Mouse (Mus musculus) frontal cortex, postnatal 10 days (tissue): Measurements from ENCODE around the gene Mllt10.
A peak's percentile ranks its signal among the peaks of the same experiment; 100 is the strongest.

Experiments
- DNase-seq, 2 experiments: peaks; one replicate each; pipeline ENCODE4 v3.0.0; 2022; ENCODE audit warnings: low spot score in 2 of 2, mixed read lengths in 1 of 2

The Mllt10 gene

DNA sequence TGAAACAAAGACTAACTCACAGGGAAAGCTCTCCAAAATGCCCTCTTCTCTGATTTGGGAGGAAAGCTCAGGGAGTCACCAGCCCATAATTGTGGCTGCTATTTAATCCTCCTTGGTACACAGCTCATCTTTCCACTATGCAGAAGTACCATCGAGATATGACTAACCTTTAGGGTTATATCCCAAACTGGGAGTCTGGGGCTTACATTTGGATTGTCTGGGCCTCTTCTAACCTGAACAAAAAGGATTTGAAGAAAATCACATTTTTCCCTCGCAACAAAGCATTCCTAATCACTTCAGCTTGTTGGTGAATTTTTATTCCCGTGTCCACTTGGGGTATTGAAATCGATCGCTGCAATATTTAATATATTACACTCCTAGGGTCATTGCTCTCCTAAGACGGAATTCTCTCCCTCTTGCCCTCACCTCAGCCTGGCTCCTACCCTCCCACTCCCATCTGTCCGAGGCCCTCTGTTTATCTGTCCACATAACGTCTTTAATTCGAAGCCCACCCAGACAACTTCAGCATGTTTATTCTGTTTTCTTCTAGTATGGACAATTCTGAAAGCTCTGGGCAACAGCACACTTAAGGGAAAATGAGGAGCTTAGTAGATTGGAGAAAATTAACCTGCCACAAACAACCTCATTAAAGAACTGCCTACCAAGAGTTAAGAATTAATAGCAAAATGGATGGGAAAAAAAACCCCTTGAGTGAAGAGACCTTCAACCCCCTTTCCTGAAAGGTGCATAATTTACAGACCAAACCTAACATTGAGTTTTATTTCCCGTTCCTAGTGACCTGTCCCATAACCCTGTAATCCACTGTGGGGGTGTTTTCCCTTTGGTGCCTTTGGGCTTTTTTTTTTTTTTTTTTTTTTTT, 20.4 kb upstream of the Mllt10 start:
- DNase-seq = no peak

DNA sequence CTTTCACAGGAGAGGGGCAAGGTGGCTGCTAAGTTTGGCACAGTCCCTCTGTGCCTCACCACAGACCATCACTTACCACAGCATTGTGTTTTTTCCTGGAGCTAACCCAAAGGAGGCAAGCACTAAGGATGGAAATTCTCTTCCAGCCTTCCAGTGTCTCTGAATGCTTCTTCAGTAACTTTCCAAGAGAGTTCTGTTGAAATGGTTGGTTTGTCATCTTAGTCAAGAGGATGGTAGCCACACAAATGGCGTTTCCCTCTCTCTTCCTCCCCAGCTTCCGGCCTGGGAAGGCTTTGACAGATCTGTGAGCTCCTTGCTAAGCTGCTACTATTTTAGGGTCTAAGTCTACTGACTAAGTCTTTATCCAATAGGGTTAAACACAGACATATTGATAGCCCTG, 17.5 kb upstream of the Mllt10 start, which contains the start of gene A930004D18Rik:
Gene A930004D18Rik, minus strand, starts transcription at position 247 of the 400 bp plus-strand sequence.
- DNase-seq = no peak

DNA sequence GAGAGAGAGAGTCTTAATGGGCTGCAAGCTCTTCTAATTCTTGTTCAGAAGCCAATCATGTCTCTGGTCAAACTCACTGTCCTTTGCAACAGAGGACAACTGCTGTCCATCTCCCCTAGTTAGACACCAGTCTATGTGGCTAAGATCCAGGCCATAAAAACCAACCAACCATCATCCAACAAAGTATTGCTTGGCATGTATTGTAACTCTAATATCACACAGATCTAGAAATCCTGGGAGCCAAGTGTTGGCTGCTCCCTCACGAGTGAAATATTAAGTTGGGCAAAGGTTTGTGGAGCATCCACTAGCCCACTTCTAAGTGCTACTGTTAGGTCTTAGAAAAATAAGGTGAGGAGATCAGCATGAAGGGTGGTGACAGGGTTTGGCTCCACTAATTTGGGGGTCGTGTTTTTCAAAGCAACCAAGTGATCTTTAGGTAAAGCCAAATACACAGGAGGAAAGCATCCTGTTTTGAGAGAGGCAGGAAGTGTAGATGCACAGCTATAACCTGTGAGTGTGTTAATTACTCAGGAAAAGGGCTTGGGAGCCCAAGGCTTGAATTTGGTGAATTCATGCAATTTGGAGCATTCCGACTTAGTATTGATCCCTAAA, 16.8 kb upstream of the Mllt10 start:
- DNase-seq = no peak

DNA sequence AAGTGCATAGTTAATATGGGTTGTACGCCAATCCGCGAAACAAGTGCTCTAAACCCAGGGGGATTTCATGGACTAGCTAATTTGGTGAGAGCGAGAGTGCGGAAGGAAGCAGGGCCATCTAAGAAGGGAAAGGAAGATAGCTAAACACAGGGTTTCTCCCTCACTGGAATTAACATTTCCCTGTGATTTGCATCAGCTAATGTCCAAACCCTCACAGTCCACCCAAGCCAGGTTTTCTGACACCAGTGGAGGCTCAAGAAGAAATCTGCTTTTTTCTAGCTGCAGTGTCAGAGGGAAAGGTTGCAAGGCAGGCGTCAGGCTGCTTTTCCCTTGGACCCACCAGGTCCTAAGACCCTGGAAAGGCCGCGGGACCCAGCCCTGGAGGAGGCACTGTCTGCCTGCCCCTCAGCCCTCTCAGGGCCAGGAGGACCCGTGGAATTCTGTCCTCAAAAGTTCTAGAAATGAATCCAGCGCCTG, 16.1 kb upstream of the Mllt10 start:
- no peak for DNase-seq

DNA sequence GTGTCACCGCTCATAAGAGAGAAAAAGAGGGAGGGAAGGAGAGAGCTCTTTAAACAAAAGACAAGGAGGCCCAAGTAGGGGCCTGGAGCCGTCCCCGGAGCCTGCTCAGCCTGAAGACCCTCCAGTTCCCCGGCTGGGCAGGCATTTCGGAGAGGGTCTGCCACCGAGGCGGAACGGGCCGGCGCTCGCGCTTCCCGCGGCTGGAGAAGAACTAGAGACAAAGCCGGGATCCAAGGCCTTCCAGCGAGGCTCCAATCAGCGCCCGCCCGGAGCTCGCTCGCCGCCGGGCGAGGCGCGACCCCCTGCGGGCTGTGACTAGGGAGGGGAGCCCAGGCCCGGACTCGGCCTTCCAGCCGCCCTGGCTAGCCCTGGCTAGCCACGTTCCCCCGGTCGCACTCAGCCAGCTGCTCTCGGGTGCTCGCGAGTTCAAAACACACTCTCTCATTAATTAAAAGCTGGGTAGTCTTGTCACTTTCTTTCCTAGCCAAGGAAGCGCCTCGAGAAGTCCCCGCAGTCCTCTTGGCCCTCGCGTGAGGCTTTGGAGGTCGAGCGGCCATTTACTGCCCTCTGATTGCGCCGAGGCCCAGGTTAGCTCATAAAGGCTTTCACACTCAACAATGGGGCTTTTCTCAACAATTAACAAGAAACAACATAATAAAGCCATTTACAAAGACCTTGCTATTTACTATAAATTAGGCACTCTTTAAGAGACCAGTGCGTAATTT, 15.3 kb upstream of the Mllt10 start:
- DNase-seq = no peak

DNA sequence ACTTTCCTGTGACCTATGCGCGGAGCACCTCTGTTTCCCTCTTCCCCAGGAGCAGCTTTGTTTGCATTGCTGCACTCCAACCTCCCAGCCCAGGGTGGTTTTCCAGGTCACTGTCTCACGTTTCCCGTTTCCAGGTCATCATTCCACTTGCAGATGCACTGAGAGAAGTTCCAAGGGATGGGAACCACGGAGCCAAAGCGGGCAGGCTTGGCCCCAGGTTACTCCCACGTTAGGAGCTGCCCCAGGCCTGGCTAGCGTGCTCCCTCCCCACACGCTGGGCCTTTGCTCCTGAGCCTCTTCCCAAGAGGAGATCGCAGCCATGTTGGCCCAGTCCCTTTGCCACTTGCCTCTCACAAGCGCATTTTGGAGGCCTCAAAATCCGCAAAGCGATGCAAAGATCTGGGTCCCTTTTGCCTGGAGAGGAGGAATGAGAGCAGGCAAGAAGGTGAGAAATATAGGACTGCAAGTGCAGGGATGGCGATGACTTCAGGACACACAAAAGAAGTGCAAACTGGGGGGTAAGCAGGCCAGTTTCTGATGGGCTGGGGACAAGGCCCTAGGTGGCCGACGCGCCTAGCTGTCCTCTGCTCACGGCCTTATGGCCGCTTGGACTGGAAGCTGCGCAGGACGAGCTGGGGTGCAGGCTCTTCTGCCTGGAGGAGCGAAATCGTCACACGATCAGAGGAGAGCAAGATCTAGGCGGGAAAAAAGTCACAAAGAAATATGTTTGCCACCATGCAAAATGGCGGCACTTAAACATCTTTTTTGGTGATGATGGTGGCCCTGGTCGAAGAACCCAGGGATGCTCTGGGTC, 14.5 kb upstream of the Mllt10 start:
- DNase-seq = no peak

DNA sequence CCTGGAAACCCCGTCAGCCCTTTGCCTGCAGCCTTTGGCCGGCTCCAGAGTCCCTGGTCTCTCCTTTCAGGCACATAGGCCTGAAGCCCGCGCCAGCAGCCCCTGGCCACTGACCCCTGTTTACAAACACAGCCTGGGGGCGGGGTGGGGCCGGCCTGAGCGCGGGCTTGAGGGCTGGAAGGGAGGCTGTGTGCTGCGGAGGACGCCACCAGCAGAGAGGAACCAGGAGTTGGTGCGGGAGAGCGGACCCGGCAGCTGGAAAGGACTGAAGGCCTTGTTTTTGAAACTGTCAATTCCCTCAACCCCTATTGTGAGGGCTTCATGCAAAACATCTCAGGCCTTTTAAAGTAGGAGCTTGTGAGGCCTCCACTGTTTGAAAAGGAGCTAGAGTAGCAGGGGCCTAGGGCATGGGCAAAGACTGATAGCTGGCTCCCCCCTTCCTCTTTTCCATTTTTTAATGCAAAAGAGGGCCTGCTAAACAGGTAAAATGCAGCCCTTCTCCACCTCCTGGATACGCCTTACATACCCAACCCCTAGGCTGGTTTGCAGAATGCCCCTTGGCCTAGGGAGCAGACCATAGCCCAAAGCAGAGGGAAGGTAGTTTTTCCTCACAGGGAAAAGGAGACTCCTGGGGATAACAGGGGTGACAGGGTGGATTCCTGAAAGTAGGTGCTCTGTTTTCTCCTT, 13.7 kb upstream of the Mllt10 start:
- no peak for DNase-seq

DNA sequence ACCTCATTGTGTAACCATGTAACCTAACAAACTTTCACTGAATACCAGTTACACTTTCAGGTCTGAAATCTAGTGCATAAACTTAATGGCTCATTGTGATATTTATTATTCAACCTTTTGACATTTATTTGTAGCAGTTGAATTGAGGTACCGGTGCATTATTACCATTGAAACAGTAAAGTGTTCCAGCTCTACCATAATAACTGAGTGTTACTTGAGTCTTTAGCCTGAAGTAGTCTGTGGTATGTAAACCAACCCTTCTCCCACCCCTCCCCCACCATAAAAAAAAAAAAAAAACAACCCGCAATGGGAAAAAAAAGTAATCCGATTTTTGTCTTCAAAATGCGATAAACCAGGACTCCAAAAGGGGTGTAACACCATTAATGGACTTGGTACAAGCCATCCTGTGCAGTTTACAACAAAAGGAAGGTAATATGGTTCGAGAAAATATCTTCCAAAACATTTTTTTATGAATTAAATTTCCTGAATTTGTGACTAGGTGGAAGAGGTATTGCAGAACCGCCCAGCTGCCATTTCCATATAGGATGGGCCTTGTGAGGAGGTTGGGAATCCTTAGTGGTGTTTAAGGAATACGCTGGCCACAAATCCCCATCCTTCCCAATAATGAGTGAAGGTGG, 9.8 kb upstream of the Mllt10 start:
- DNase-seq = no peak

DNA sequence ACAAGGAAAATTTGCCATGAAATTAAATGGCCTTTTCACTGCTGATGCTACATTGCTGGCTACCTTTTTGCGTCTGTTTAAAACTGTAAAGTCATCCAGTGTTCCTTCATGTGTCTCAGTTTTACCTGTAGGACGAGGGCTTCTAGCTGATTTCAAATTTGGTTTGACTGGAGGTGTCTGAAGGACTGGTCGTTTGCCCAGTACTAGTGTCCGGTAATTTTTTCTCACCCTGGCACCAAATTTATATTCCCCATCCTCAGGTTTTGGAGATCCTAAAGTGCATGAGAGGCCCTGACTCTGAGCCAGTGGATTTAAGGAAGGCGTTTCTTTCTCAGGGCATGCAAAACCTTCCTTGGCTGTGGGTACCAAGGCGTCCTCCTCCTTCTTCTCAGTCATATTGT, 9.3 kb upstream of the Mllt10 start:
- no peak for DNase-seq

DNA sequence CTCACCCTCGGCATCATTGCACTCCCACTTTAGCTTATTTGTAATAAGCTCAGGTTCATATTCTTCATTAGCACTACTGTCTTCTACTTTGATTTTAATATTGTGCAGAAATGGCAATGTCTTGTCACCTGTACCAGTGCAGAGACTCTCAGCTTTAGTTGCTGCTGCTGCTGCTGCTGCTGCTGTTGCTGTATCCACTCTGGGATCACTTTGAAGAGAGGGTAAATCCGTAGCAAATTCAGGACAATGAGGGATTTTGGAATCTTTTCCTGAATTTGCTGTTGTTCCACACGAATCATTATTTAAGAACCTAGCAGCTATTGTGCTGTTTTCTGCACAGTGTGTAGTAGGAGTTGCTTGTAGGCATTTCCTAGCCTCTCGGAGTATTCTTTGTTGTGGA, 8.9 kb upstream of the Mllt10 start:
- no peak for DNase-seq

DNA sequence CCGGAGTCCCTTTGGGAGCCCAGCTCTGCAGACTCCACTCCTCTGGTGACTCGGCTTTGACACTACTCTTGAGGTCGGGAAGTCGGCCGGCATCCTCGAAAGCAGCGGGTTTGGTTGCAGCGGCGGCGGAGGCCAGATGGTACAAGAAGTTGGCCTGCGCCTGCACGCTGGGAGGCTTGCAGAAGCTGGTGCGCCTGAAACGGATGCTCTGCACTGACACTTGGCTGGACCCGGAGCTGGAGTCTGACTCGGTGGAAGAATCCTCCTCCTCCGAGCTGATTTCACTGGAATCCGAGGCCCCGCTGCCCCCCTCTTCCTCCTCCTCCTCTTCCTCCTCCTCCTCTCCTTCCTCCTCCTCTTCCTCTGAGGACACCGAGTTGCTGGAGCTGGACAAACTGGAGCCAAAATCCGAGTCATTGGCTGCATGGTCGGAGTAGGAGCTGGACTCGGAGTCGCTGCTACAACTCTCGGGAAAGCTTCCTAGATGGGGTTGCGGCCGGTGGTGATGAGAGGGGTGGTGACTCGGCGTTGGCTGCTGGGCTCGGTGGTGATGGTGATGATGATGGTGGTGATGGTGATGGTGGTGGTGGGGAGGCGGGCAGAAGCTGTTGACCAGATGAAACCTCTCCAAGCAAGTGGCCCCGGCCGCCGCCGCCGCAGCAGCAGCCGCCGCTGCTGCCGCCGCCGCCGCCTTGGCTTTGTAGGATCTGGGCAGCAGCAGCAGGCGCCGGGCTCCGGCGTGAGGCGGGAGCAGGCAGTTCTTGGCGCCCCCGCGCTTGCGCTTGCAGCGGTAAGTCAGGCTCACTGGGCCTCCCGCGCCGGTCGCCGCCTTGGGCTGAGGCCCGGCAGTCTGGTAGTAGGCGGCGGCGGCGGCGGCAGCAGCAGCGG, 8.0 kb upstream of the Mllt10 start:
- DNase-seq = peak in 1 of 2 experiments; percentile 66

DNA sequence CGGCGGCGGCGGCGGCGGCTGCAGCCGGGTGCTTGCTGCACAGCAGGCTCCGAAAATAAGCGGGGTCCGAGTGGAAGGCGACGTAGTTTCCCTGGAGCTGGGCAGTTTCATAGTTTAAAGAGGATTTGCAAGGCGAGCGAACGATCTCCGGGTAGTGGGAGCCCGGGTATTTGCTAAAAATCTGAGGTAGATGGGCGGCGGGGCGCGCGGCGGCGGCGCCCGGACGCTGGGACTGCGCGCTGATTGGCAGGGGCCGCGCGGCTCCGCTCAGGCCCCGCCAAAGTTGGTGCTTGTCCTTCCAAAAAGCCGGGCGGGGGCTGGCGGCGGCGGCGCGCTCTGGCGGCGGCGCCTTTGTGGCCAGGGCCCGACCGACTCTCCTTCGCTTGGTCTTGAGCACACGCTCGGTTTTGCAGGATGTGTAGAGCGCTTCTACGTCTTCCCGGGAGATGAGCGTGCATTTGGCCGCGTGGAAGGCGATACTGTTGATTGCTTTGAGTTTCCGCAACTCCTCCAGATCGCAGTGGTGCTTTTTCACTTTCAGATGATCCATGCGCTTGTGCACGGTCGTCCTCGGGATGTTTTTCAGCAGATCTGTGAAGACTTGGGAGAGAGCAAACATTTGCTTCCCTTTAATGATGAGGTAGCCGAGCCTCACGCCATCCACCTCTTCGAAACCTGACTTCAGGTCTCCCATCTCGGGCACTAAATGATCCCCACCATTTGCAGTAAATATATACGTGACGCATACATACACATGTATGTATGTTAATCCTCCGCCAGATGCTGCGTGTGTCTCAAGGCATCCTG, 7.2 kb upstream of the Mllt10 start:
- DNase-seq = peak in 1 of 2 experiments; percentile 72

DNA sequence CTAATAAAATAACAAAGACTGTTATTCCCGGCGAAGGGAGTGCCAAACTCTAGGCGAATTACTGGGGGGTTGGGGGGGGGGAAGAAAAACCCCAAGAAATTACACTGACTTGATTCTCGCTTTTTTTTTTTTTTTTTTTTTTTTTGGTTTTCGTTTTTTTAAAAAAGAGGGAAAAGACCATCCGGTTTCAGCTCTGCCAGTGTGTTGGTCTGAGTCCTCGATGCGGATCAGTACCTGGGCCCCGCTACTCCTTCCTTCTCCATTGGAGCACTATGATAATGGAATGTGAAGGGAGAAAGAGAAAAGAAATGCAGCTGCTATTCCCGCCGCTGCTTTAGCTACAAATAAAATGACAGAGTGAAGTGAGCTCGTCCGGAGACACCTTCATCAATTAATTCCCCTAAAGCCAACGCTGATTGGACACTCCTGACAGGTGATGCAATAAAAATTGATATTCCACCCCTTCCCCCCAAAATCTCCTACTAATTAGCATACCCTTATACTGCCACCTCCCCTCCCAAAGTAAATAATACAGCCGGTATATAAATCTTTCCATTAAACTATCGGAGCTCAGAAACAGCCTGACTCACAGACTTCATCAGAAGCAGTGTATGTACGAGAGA, 6.5 kb upstream of the Mllt10 start, which contains the start of gene Skida1:
Gene Skida1, minus strand, starts transcription at position 599 of the 623 bp plus-strand sequence.
- no peak for DNase-seq

DNA sequence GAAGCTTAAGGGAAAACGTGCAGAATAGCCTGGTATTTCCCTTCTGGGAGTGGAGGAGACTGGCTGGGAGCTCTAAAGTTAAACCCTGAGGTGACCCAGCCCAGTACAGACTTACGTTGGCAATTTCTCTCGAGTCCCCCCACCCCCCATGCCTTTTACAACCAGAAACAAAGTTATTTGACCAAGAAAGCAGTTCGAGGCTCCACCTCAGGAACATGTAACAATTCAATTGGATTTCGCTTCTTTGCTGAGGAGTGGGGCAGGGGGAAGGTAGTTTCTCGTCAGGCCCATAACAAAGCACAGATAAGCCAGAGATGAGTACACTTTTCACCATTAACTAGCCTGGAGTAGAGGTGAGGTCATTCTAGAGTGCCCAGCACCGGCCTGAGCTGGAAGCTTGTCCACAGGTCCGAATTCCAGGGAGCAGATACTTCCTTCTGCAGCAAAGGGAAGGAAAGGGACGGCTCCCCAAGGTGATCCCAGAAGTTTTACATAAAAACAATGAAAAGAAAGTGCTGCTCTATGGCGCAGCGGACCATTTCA, 5.7 kb upstream of the Mllt10 start:
- no peak for DNase-seq

DNA sequence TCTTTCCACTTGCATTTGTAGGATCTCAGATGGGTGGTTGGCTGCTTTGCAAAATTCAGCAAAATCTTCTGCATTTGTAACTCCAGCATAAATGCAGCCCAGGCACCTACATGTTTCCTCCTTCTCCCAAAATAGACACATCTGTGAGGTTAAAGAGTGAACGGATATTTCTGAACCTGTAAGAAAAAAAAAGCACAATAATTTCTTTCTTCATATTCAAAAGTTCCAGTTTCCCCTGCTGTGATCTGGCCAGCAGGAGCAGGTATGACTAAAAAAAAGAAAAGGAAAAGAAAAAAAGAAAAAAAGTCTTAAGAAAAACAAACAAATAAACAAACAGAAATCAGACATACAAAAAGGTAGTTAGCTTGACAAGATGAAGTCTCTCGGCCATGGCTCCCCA, 5.0 kb upstream of the Mllt10 start:
- DNase-seq = no peak

DNA sequence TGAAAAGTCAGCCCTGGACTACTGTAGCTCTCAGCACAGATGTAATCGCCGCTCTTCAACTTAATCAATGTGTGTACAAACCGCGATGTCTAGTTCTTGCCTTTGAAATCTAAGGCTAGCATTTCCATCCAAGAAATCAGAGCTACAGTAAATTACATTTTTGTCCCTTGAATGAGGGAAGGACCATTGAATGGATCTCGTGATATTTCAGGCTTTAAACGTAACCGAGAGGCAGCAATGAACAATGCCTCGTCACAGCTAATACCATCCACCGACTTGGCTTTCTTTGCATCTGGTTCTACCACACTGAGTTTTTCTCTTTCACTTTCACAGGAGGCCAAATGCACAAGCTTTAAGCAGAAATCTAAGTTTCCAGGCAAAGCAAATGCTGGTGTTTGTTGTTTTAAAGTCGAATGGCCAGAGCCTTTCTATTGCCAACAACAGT, 4.5 kb upstream of the Mllt10 start:
- DNase-seq = no peak

DNA sequence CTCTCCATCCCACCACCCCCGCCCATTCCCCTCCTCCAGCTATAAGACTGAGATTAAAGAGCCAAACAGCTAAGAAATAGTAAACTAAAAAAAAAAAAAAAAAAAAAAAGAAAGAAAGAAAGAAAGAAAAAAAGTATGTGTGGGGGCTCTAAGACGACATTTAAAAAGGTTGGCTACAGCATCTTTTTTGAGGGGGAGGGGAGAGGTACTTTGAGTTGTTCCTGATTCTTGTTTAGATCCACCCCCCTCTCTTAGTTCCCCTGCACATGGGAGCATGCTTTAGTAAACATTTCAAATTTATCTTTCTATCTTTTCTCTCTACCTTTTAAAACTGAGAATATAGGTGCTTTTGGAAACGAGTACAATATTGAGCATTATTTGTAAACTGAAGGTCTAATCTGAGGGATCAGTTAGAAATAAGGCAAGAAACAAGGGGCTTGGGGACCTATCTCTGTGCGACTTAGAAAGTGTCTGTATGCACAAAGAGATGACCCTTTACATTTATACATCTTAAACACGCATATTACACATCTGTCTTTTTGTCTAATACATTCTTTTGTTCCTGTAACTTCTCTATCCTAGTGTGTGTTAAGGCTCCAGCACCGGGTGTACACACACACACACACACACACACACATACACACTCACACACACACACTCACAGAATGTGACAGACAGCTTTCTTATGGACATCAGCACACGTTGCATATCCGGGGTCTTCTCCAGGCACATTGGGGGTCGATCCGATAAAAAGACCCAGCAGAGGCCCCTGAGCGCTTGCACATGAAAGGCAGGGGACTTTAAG, 3.8 kb upstream of the Mllt10 start:
- no peak for DNase-seq
